Mouse (Mus musculus) adrenal gland, postnatal 25 days (tissue): ENCODE measurements around the gene Vmn1r113. TPM values are rescaled to one million over a fixed set of nuclear protein-coding genes. Genes with fewer than 3 reads are reported as not detected.
"Not testable (repeated sequence)": the region's sequence is repeated elsewhere in the genome, so short reads cannot be mapped to it uniquely, and the experiment has no call there.

Experiments used
- DNase-seq: peaks from one replicate; pipeline ENCODE4 v3.0.0; 2021; ENCODE audit warnings: mixed read lengths
- long read RNA-seq: library from polyadenylated mRNA; stranded (forward); transcript quantifications from one replicate; pipeline ENCODE4 v2.0.0, GENCODE M21; 2021
- total RNA-seq: library from RNA; stranded (reverse); gene quantifications from 2 replicates; pipeline ENCODE4 v1.2.3, GENCODE M21; 2021

The Vmn1r113 gene
- total RNA-seq: not detected in 2 replicates
- long read RNA-seq: 0 reads

GRCm38 (mm10) chr7:20786985-20787384 lies at the start of gene Vmn1r113:
Vmn1r113 (plus strand) TSS chr7:20787285.
- DNase-seq: not testable (repeated sequence)

- DNase-seq: not testable (repeated sequence)
These were observed 16.2 kb upstream of the Vmn1r113 start, which contains the start of gene Vmn1r112 for GRCm38 (mm10) chr7:20770885-20771284. Vmn1r112 (plus strand) TSS chr7:20771185.

- DNase-seq: not testable (repeated sequence)
These were observed 25.0 kb downstream of the Vmn1r113 start, which contains the start of gene Vmn1r114 for GRCm38 (mm10) chr7:20812086-20812485. Vmn1r114 (minus strand) TSS chr7:20812186.

Other genes starting within 250 kb of the Vmn1r113 start
- gene Gm5726, start 241.5 kb upstream of the Vmn1r113 start, total RNA-seq: not detected in 2 replicates
- not detected in 2 replicates for gene Gm4141, start 211.0 kb upstream of the Vmn1r113 start, total RNA-seq
- not detected in 2 replicates for gene Gm4513, start 188.3 kb upstream of the Vmn1r113 start, total RNA-seq
- gene Vmn1r107, start 118.4 kb upstream of the Vmn1r113 start, total RNA-seq: not detected in 2 replicates
- not detected in 2 replicates for gene Vmn1r111, start 84.1 kb upstream of the Vmn1r113 start, total RNA-seq
- not detected in 2 replicates for gene Gm10668, start 56.7 kb upstream of the Vmn1r113 start, total RNA-seq
- gene Vmn1r112, start 16.1 kb upstream of the Vmn1r113 start, total RNA-seq: not detected in 2 replicates
- not detected in 2 replicates for gene Vmn1r114, start 24.9 kb downstream of the Vmn1r113 start, total RNA-seq
- gene Vmn1r115, start 57.7 kb downstream of the Vmn1r113 start, total RNA-seq: not detected in 2 replicates
- not detected in 2 replicates for gene Vmn1r116, start 85.0 kb downstream of the Vmn1r113 start, total RNA-seq
- not detected in 2 replicates for gene Vmn1r117, start 96.8 kb downstream of the Vmn1r113 start, total RNA-seq
- gene Vmn1r118, start 125.1 kb downstream of the Vmn1r113 start, total RNA-seq: not detected in 2 replicates
- not detected in 2 replicates for gene Vmn1r119, start 225.2 kb downstream of the Vmn1r113 start, total RNA-seq